Mouse (Mus musculus) liver, adult 2 months (tissue): ENCODE data around the gene Sema6d.

ENCODE experiments used
- CTCF ChIP-seq: fragments of 200-500 bp; IDR thresholded peaks from 2 replicates; pipeline ENCODE4 v1.5.1; 2011; ENCODE audit warnings: low read depth, low read length, control low read depth
- POLR2A ChIP-seq: fragments of 200-500 bp; IDR thresholded peaks from 2 replicates; pipeline ENCODE4 v1.6.1; 2011; ENCODE audit warnings: low read length, control low read depth; ENCODE audit not compliant: insufficient read depth; ENCODE audit errors: extremely low read depth

- TF ChIP-seq CTCF (no peak), POLR2A (no peak)
Observed at GRCm38 (mm10) chr2:124485761-124486160, 396.0 kb downstream of the Sema6d start.
